Comparison of ENCODE assay signal across 10 mouse cellular contexts in the genomic region with DNA sequence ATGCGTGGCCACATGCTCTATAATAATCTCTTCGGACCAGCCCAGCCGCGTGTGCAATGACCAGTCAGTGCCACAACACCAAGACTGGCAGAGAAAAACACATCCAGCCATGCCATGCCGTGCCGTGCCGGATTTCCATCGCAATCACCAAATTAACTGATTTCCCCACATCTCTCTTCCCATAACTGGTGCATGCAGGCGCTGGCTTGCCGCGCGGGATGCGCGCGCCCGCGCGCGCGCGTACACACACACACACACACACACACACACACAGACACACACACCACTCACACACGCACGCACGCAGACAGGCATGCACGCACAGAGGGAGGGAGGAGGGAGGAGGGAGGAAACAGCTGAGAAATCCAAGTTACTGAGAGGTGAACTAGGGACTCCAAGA. TPM values are rescaled to one million over a fixed set of nuclear protein-coding genes. Genes with fewer than 3 reads are reported as not detected.
A peak's percentile ranks its signal among the peaks of the same experiment; 100 is the strongest.
DNase-seq lines count a peak whose midpoint lies in the region; ATAC-seq and TF ChIP-seq lines count a peak whose summit lies in the region.
"Had no signal": no experiment of that assay in that cellular context is flagged by ENCODE, and none has a peak within 500 bp of the region (broad histone marks: within the 10 kb centered on the region; RNA-seq: fewer than 3 reads in every experiment).

No protein-coding gene starts in this region.

- no peaks in the 10 kb centered on the region for H3K36me3 ChIP-seq in kidney, embryonic 14.5 days (ENCODE audit: control insufficient read depth, insufficient read depth, low read length)
- H3K36me3 ChIP-seq in forebrain, postnatal 0 days (ENCODE audit: insufficient read depth) = no peaks in the 10 kb centered on the region
- H3K36me3 ChIP-seq: liver, embryonic 15.5 days had no signal

- H3K4me3 ChIP-seq in kidney, embryonic 14.5 days (ENCODE audit: low read length) = peak overlapping the region; percentile 32
- H3K4me3 ChIP-seq in cerebellum, adult 2 months (replicated peaks; ENCODE audit: insufficient read depth, low read depth, low read length) = peak overlapping the region; percentile 99
- peak overlapping the region; percentile 72 for H3K4me3 ChIP-seq in forebrain, postnatal 0 days (ENCODE audit: low read depth, low read length)
- H3K4me3 ChIP-seq: liver, embryonic 15.5 days had no signal

- H3K9ac ChIP-seq in kidney, embryonic 14.5 days (ENCODE audit: low read depth, low read length) = no peak overlapping the region
- H3K9ac ChIP-seq in forebrain, postnatal 0 days = peak overlapping the region; percentile 81
- H3K9ac ChIP-seq: liver, embryonic 15.5 days had no signal

- DNase-seq in kidney, postnatal 25 days = no peak
- peak; percentile 84 to 85 for DNase-seq in cerebellum, adult 2 months
- peak; percentile 88 for DNase-seq in forebrain, postnatal 0 days
- peak; percentile 66 to 84 for DNase-seq in left cerebral cortex, postnatal 25 days (ENCODE audit: low spot score in 2 of 2)
- peak; percentile 70 for DNase-seq in right cerebral cortex, adult 18-20 months
- no peak for DNase-seq in adrenal gland, adult 2 months
- no peak for DNase-seq in kidney, adult 11 months

- intact Hi-C loops in left cerebral cortex, postnatal 25 days (cut with DNase I) = loop anchor here (5.0 to 10.0 kb wide), 3 partner anchors 303 to 1049 kb away; no protein-coding TSS in a partner anchor

- H3K4me2 ChIP-seq in kidney, embryonic 14.5 days (replicated peaks; ENCODE audit: low read depth, low read length) = peak overlapping the region; percentile 45
- H3K4me2 ChIP-seq in forebrain, postnatal 0 days (ENCODE audit: low read depth) = peak overlapping the region; percentile 58
- H3K4me2 ChIP-seq: liver, embryonic 15.5 days had no signal

- H3K27ac ChIP-seq in kidney, embryonic 14.5 days (ENCODE audit: low read depth, low read length) = no peak overlapping the region
- H3K27ac ChIP-seq in cerebellum, adult 2 months (ENCODE audit: insufficient read depth, low read length) = peak overlapping the region; percentile 84
- peak overlapping the region; percentile 87 for H3K27ac ChIP-seq in forebrain, postnatal 0 days (ENCODE audit: low read depth, low read length)
- H3K27ac ChIP-seq: liver, embryonic 15.5 days had no signal

- peaks cover 17% of the 10 kb centered on the region for H3K27me3 ChIP-seq in kidney, embryonic 14.5 days (ENCODE audit: control insufficient read depth, insufficient read depth, low read length)
- no peaks in the 10 kb centered on the region for H3K27me3 ChIP-seq in cerebellum, adult 2 months (ENCODE audit: control insufficient read depth, insufficient read depth, low read length)
- H3K27me3 ChIP-seq in forebrain, postnatal 0 days (ENCODE audit: insufficient read depth, low read length) = no peaks in the 10 kb centered on the region

- H3K4me1 ChIP-seq in kidney, embryonic 14.5 days (ENCODE audit: control insufficient read depth, insufficient read depth, low read length) = no peaks in the 10 kb centered on the region
- H3K4me1 ChIP-seq in cerebellum, adult 2 months (ENCODE audit: control insufficient read depth, insufficient read depth, low read length) = peaks cover 5% of the 10 kb centered on the region; the same call in 1 of the 2 replicates
- no peaks in the 10 kb centered on the region for H3K4me1 ChIP-seq in forebrain, postnatal 0 days (ENCODE audit: insufficient read depth)

- no peaks in the 10 kb centered on the region for H3K9me3 ChIP-seq in kidney, embryonic 14.5 days (ENCODE audit: control insufficient read depth, low read length)
- H3K9me3 ChIP-seq in forebrain, postnatal 0 days (ENCODE audit: low read length) = no peaks in the 10 kb centered on the region
- H3K9me3 ChIP-seq: liver, embryonic 15.5 days had no signal

- 2% methylated on average over 25 of the region's 25 CpGs for WGBS in kidney, embryonic 14.5 days
- under 1% methylated on average over 25 of the region's 25 CpGs for WGBS in cerebellum, adult 2 months
- under 1% methylated on average over 25 of the region's 25 CpGs for WGBS in forebrain, postnatal 0 days

- no peak for TF ChIP-seq CTCF in cerebellum, adult 2 months (IDR thresholded peaks at IDR 0.05; ENCODE audit: borderline replicate concordance, insufficient read depth, low read depth, low read length)
- TF ChIP-seq CTCF in forebrain, postnatal 0 days (IDR thresholded peaks at IDR 0.05; ENCODE audit: low read depth) = no peak

- ATAC-seq in kidney, embryonic 14.5 days (ENCODE audit: low FRiP score, low TSS enrichment) = no peak
- ATAC-seq in forebrain, postnatal 0 days = peak; percentile 27
- ATAC-seq: Patski had no signal

- peak; percentile 65 for TF ChIP-seq POLR2A in cerebellum, adult 2 months (IDR thresholded peaks at IDR 0.05; ENCODE audit: borderline replicate concordance, insufficient read depth, low read length)

RNA-seq across cellular contexts. Expression of a gene that starts 2.9 kb away (rescaled TPM):
- 0.09 and 0.32 TPM in 2 replicates for polyA plus RNA-seq in kidney, embryonic 14.5 days (2014; fragmentation: Nextera tagmentation; extraction: Ambion mirVana)
- 47.7 and 49.8 TPM in 2 replicates for polyA plus RNA-seq in cerebellum, adult 2 months (2012; rRNA removed)
- 56.0 and 63.3 TPM in 2 replicates for total RNA-seq in forebrain, postnatal 0 days (2014; rRNA removed)
- 41.5 and 58.9 TPM in 2 replicates for polyA plus RNA-seq in forebrain, postnatal 0 days (2015; fragmentation: Nextera tagmentation; extraction: Ambion mirVana)
- total RNA-seq in left cerebral cortex, postnatal 25 days (2021) = 100 to 1,000 TPM; 251 to 259 TPM
- 1 to 10 TPM in 1 of 2 experiments, under 1 TPM in 1; 0.29 to 1.0 TPM for total RNA-seq in adrenal gland, adult 2 months (2021)
- polyA plus RNA-seq in adrenal gland, adult 2 months (2012; rRNA removed) = 0.06 and 0.39 TPM in 2 replicates
- polyA plus RNA-seq: liver, embryonic 15.5 days had no signal

Comparison
In these comparisons a context has a peak if more than half of its experiments do, and no peak if none do; other contexts are left out.
1. H3K4me3 ChIP-seq: peak in every context shown above with its lines; median percentile 99 in cerebellum, adult 2 months; 72 in forebrain, postnatal 0 days; 32 in kidney, embryonic 14.5 days.
2. DNase-seq: peak in cerebellum, adult 2 months (2 of 2), forebrain, postnatal 0 days (single experiment), left cerebral cortex, postnatal 25 days (2 of 2) and right cerebral cortex, adult 18-20 months (single experiment); none in kidney, postnatal 25 days (0 of 2), adrenal gland, adult 2 months (single experiment) and kidney, adult 11 months (single experiment).
3. RNA of a gene that starts 2.9 kb away (polyA plus RNA-seq): 41.5 to 58.9 TPM in forebrain, postnatal 0 days and 47.7 to 49.8 TPM in cerebellum, adult 2 months; 0.06 to 0.39 TPM in adrenal gland, adult 2 months and 0.09 to 0.32 TPM in kidney, embryonic 14.5 days; every median in the first group is over 10 times any median in the second.